Mouse (Mus musculus) ES-E14 (cell line): Measurements from ENCODE around the gene Slc38a4.

Experiments used
- CHD2 ChIP-seq: IDR thresholded peaks from 2 replicates; pipeline ENCODE4 v1.6.1; 2014; ENCODE audit warnings: mild to moderate bottlenecking, low read depth, low read length, inconsistent platforms
- ZC3H11A ChIP-seq: IDR thresholded peaks from 2 replicates; pipeline ENCODE4 v1.6.1; 2012; ENCODE audit warnings: low read depth, mild to moderate bottlenecking, inconsistent platforms, low read length, borderline replicate concordance

- TF ChIP-seq ZC3H11A (no peak), CHD2 (no peak)
Observed at GRCm38 (mm10) chr15:96963318-96963717, 92.4 kb downstream of the Slc38a4 start.
